Mouse (Mus musculus) limb, embryonic 14.5 days (tissue): ENCODE results near the gene Enah. TPM values are rescaled to one million over a fixed set of nuclear protein-coding genes. Genes with fewer than 3 reads are reported as not detected.

Experiments used
- ATAC-seq: fragments of 200-750 bp; cut with Nextera tagmentation; 2 replicates; pipeline ENCODE4 v1.8.0; 2017; ENCODE audit warnings: low read depth, moderate number of reproducible peaks, moderate TSS enrichment; ENCODE audit not compliant: low FRiP score
- DNase-seq: peaks from one replicate; pipeline ENCODE4 v3.0.0-alpha.2; 2015; ENCODE audit warnings: low spot score
- H3K27ac ChIP-seq: fragments of 300-500 bp; sonication (generic); replicated peaks from 2 replicates; pipeline ENCODE4 v1.5.1; 2014; ENCODE audit warnings: low read depth, mild to moderate bottlenecking, low read length, moderate library complexity, mixed read lengths
- H3K27me3 ChIP-seq: fragments of 300-500 bp; sonication (generic); 2 replicates; pipeline ENCODE4 v1.6.1; 2014; ENCODE audit warnings: low read length, mixed read lengths; ENCODE audit not compliant: control insufficient read depth, insufficient read depth
- H3K36me3 ChIP-seq: fragments of 300-500 bp; sonication (generic); 2 replicates; pipeline ENCODE4 v1.6.1; 2014; ENCODE audit warnings: mild to moderate bottlenecking, low read length, moderate library complexity, mixed read lengths; ENCODE audit not compliant: control insufficient read depth, insufficient read depth
- H3K4me1 ChIP-seq: fragments of 300-500 bp; sonication (generic); 2 replicates; pipeline ENCODE4 v1.6.1; 2014; ENCODE audit warnings: antibody characterized with exemption, low read length, mixed read lengths; ENCODE audit not compliant: control insufficient read depth, insufficient read depth
- H3K4me2 ChIP-seq: fragments of 300-500 bp; sonication (generic); replicated peaks from 2 replicates; pipeline ENCODE4 v1.6.1; 2014; ENCODE audit warnings: low read depth, mild to moderate bottlenecking, low read length, moderate library complexity; ENCODE audit not compliant: severe bottlenecking
- H3K4me3 ChIP-seq: fragments of 300-500 bp; sonication (generic); replicated peaks from 2 replicates; pipeline ENCODE4 v1.5.1; 2014; ENCODE audit warnings: low read length
- H3K9ac ChIP-seq: fragments of 300-500 bp; sonication (generic); 2 replicates; pipeline ENCODE4 v1.6.1; 2014; ENCODE audit warnings: mild to moderate bottlenecking, low read depth, low read length, moderate library complexity; ENCODE audit not compliant: severe bottlenecking
- H3K9me3 ChIP-seq: fragments of 300-500 bp; sonication (generic); 2 replicates; pipeline ENCODE4 v1.6.1; 2016; ENCODE audit warnings: low read length; ENCODE audit not compliant: control insufficient read depth
- POLR2A ChIP-seq: fragments of 200-500 bp; IDR thresholded peaks from 2 replicates; pipeline ENCODE4 v1.8.0; 2012; ENCODE audit warnings: inconsistent platforms, mild to moderate bottlenecking, moderate library complexity, borderline replicate concordance; ENCODE audit not compliant: insufficient read depth, insufficient read length; ENCODE audit errors: extremely low read depth
- WGBS: fragments of 180-500 bp; shearing (Covaris S2); extraction: QIAGEN DNeasy Blood & Tissue Kit; methylation state at CpG from one replicate; pipeline ENCODE4 v1.1.7; 2014; 5-methylcytosine and 5-hydroxymethylcytosine counted together
- polyA plus RNA-seq, 2 experiments: library from polyadenylated mRNA; depleted of rRNA in 1 of 2; stranded (reverse) in 1 of 2; unstranded in 1 of 2; fragments of >200 nt; fragmentation: Nextera tagmentation in 1 of 2; extraction: Ambion mirVana in 1 of 2; gene quantifications; 2 replicates each; pipeline versions ENCODE4 v1.2.1 to v1.2.3; 2012 to 2014

Enah gene
- polyA plus RNA-seq, 2 experiments: 29.3 to 89.2 TPM

- Histone ChIP-seq H3K9ac (no peak overlapping the region), H3K27ac (no peak overlapping the region), H3K27me3 (no peaks in the 10 kb centered on the region), H3K36me3 (no peaks in the 10 kb centered on the region), H3K4me1 (no peaks in the 10 kb centered on the region), H3K4me2 (no peak overlapping the region), H3K4me3 (no peak overlapping the region), H3K9me3 (no peaks in the 10 kb centered on the region)
- no peak for ATAC-seq
- no peak for TF ChIP-seq POLR2A
- no peak for DNase-seq
- WGBS: 88% methylated on average over 7 of the region's 7 CpGs
Measured at GRCm38 (mm10) chr1:181889670-181890069, 130.1 kb downstream of the Enah start.

- ATAC-seq (peak; percentile 51), DNase-seq (peak; percentile 81)
- Histone ChIP-seq H3K9me3 (no peaks in the 10 kb centered on the region), H3K4me2 (no peak overlapping the region; the same call in 1 of the 2 replicates), H3K4me3 (no peak overlapping the region), H3K27ac (no peak overlapping the region), H3K9ac (no peak overlapping the region), H3K27me3 (no peaks in the 10 kb centered on the region), H3K36me3 (no peaks in the 10 kb centered on the region), H3K4me1 (no peaks in the 10 kb centered on the region)
- 4% methylated on average over 11 of the region's 11 CpGs for WGBS
- peak; percentile 29; the same call in 1 of the 2 replicates for TF ChIP-seq POLR2A
Measured at GRCm38 (mm10) chr1:181888801-181889200, 131.0 kb downstream of the Enah start.

- no peak overlapping the region for H3K27ac ChIP-seq
- ATAC-seq: no peak; the same call in 1 of the 2 replicates
- no peaks in the 10 kb centered on the region for H3K27me3 ChIP-seq
- TF ChIP-seq POLR2A: no peak
- no peaks in the 10 kb centered on the region for H3K9me3 ChIP-seq
- 0 out of 2 replicates have a peak, but pooled peaks cover 2% of the 10 kb centered on the region for H3K4me1 ChIP-seq
- WGBS: 47% methylated on average over 8 of the region's 8 CpGs
- H3K36me3 ChIP-seq: no peaks in the 10 kb centered on the region
- no peak overlapping the region for H3K4me3 ChIP-seq
- H3K4me2 ChIP-seq: no peak overlapping the region
- no peak overlapping the region for H3K9ac ChIP-seq
- peak; percentile 54 for DNase-seq
Measured at GRCm38 (mm10) chr1:181881532-181881931, 138.3 kb downstream of the Enah start.

GRCm38 (mm10) chr1:181880752-181881325 lies 139.0 kb downstream of the Enah start:
- Histone ChIP-seq H3K4me3 (no peak overlapping the region), H3K4me2 (no peak overlapping the region), H3K36me3 (no peaks in the 10 kb centered on the region), H3K4me1 (0 out of 2 replicates have a peak, but pooled peaks cover 2% of the 10 kb centered on the region), H3K27me3 (no peaks in the 10 kb centered on the region), H3K9me3 (no peaks in the 10 kb centered on the region), H3K27ac (no peak overlapping the region), H3K9ac (no peak overlapping the region)
- TF ChIP-seq POLR2A: no peak
- WGBS: 57% methylated on average over 15 of the region's 15 CpGs
- ATAC-seq (no peak), DNase-seq (no peak)

GRCm38 (mm10) chr1:181878436-181878835 lies 141.4 kb downstream of the Enah start:
- 74% methylated on average over 5 of the region's 5 CpGs for WGBS
- TF ChIP-seq POLR2A: no peak
- Histone ChIP-seq H3K4me1 (0 out of 2 replicates have a peak, but pooled peaks cover 2% of the 10 kb centered on the region), H3K9me3 (no peaks in the 10 kb centered on the region), H3K4me3 (no peak overlapping the region), H3K27ac (no peak overlapping the region), H3K27me3 (no peaks in the 10 kb centered on the region), H3K4me2 (no peak overlapping the region), H3K36me3 (no peaks in the 10 kb centered on the region), H3K9ac (no peak overlapping the region)
- no peak for DNase-seq
- no peak for ATAC-seq
